Mouse (Mus musculus) right cerebral cortex, postnatal 36 days (tissue): ENCODE measurements around the gene Mme.

Source experiments
- DNase-seq, 2 experiments: peaks; one replicate each; pipeline ENCODE4 v3.0.0; 2022; ENCODE audit warnings: low spot score in 2 of 2, mixed read lengths in 1 of 2

Gene Mme

DNA sequence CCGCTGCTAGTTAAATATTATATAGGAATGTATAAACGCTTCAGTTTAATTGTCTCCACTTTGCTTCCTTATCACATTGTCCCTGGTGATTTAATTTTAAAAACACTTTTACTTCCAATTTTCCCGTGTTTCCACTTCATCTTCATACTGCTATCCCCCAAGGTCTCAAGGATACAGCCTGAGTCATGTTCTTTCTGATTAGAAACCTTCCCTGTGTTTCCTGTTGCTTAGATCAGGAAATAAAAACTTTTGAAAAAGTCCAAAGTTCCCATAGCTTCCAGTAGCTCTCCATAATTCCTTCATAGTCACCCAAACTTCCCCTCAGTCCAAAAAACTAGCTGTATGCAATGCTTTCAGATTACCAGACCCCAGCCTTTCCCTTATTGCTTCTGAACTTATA is 109.4 kb downstream of the Mme start:
- no peak for DNase-seq

GRCm38 (mm10) chr3:63351680-63352260 is 110.4 kb downstream of the Mme start:
- DNase-seq = no peak

- no peak for DNase-seq
These were observed 118.2 kb downstream of the Mme start for GRCm38 (mm10) chr3:63359512-63359911.

GRCm38 (mm10) chr3:63384989-63385388 is 143.7 kb downstream of the Mme start:
- no peak for DNase-seq

- no peak for DNase-seq
These were observed 149.4 kb downstream of the Mme start for GRCm38 (mm10) chr3:63390774-63391173.

- no peak for DNase-seq
These were observed 150.0 kb downstream of the Mme start for GRCm38 (mm10) chr3:63391348-63391747.

DNA sequence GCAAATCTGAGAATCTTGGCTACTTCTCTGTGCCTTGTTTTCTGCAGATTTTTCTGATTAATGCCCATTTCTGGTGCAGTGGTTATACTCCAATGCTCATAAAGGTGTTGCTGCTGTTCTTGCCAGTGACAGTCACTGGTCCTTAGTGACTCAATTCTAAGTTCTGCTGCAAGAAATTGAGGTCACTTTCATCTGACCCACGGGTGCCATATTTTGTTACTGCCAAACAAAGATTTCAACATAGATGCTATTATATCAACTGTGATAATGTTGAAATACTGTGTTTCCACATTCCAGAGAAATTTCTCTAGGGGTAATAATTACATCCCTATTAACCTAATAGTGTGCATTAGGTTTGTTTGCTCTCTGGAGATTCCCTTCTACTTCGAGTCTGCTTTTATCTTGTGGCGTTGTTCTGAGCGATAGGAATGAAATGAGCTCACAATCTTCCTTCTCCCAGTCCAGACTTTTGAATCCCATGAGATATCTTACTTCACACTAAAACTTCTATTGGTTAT is 153.1 kb downstream of the Mme start:
- DNase-seq = no peak

DNA sequence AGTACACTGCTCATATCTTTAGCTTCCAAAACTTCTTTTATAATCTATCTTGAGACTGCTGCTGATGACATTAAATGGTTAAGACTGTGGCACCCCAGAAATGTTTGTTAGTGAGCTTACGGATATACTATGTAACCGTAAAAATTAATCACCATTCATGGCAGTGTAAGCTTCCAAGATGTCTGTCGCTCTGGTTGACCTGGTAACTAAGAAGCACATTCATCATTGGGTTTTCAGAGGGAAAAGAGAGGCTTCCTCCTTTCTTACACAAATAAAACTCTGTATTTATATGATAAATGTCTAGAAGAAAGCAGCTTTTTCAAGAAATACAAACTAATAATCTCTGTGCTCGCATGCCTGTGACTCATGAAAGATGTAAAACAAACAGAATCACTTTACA is 156.8 kb downstream of the Mme start:
- DNase-seq = no peak

DNA sequence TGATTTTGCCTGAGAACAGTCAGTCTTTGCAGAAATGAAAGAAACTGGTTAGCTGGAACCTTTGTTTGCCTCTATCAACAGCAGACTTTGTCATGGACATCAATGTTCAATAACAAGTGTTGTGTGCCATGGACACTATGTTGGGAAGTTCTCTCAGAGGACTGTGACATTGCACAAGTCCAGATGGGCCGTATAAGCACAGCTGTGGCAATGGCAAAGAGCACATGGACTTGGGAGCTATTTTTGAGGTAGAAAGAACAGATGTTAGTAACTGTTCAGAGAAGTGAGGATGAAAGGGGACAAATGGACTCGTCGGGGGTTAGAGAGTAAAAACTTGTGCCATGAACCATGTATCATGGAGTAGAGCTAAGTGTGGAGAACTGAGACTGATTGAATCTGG is 165.1 kb downstream of the Mme start:
- no peak for DNase-seq

- DNase-seq = no peak
These were observed 169.7 kb downstream of the Mme start for GRCm38 (mm10) chr3:63411006-63411405.

- no peak for DNase-seq
These were observed 171.0 kb downstream of the Mme start for GRCm38 (mm10) chr3:63412220-63412937.

DNA sequence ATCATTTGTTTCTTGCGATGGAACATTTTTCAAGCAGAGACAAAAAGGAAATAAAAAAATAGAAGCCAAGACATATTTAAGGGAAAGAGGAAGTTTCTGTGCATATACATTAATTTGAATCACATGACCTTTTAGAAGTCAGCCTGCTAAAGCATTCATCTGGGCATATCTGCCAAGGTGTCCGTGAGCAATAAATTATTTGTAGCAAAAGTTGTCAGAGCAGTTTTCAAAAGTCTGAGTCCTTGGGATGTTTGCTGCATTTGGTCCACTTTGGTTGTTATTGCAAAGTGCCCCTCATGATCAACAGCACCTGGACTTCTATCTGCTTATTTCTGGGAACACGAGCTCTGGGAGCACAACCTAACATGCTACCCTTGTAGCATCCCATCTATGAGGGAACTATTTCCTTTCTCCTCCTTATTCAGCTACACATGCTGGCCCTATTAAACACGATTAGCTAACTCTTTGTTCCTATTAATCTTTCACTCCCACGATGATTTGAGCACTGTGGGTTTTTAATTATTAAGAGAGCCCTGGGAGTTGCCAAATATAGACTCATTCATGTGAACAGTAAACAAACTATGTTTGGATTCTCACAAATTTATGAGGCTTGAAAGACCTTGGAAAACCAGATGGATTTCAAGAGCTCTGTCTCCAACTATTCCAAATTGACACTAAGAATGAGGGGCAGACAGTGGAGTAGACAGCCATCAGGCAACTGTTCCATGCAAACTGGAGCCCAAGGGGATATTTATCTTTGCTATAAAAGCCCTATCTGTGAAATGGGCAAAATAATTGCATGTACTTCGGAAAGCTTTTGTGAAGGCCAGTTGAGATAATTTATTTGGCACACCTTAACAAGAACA is 171.9 kb downstream of the Mme start:
- no peak for DNase-seq

DNA sequence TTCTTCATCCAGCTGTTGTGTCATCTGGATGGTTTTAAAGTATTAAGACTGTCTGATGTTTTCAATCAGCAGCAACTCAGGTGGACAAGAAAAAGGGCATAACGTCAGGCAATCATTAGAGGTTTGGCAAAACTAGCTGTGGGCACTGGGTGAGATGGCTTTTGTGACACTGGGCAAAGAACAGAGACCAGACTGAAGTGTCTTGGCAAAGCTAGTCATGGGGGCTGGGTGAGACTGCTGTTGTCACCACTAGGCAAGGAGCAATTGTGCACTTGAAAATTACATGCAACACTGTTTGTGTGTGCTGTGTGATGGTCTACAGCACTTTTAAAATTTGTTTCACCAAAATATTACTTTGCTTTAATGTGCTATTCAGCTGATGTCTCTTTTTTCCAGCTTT is 175.9 kb downstream of the Mme start:
- no peak for DNase-seq

- no peak for DNase-seq
These were observed 176.4 kb downstream of the Mme start for GRCm38 (mm10) chr3:63417758-63418157.

DNA sequence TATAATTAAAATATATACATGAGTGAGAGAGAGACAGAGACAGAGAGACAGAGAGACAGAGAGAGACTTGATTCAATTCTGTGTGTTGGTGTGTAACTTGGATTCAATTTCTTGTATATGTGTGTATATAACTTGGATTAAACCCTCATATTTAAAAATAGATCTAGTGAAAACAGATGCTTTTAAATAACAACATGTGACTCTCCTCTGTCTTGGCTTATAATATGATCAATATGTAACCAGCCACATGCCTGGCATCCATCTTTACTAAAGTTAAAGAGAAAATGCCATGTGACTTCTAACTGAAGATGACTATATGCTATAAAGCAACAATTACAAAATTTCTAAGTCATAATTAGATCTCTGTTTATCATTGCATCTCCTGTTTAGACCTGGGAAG is 182.2 kb downstream of the Mme start:
- DNase-seq = no peak
